Mouse (Mus musculus): ENCODE measurements around the gene Cep19.

DNA sequence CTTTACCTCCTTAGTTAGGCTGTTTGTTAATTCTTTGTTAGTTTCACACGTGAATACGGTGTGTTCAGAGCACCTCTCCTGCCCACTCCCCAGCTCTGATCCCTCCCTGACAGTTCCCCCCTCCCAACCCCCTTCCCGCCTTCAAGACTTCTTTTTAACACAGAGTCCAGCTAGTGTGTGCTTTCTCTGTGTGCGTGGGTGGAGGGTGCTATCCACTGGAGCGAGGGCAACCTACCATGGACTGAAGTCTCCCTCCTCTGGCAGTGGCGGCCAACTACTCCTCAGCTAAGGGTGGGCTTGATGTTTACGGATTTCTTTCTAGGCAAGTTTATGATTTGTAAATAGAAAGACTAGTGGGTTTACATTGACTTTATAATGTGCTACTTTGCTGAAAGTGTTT lies 8.6 kb downstream of the Cep19 start:
- TF ChIP-seq CTCF (conservative IDR thresholded peaks at IDR 0.05 in 1 of 2, IDR thresholded peaks at IDR 0.05 in 1 of 2; ENCODE audit: low read depth in 2 of 2, low read length in 2 of 2) (peak in 1 of 2 experiments; percentile 31; a peak in 1 of 4 replicates), ZNF384 (IDR thresholded peaks at IDR 0.05; ENCODE audit: low read depth, low read length) (no peak), KAT2A (IDR thresholded peaks at IDR 0.05; ENCODE audit: insufficient replicate concordance, low read length) (no peak), POLR2A (IDR thresholded peaks at IDR 0.05; ENCODE audit: low read depth, low read length) (no peak), EP300 (IDR thresholded peaks at IDR 0.05; ENCODE audit: low read length) (no peak), MYC (IDR thresholded peaks at IDR 0.05; ENCODE audit: low read depth, low read length) (no peak), MXI1 (IDR thresholded peaks at IDR 0.05; ENCODE audit: low read depth, low read length) (no peak), MAX (IDR thresholded peaks at IDR 0.05; ENCODE audit: low read length) (no peak), HCFC1 (IDR thresholded peaks at IDR 0.05; ENCODE audit: low read depth, low read length) (no peak)

Measured in CH12.LX (cell line).